Mouse (Mus musculus) heart, postnatal 0 days (tissue): ENCODE results near the gene Vnn1. TPM values are rescaled to one million over a fixed set of nuclear protein-coding genes. Genes with fewer than 3 reads are reported as not detected.

Source experiments
- ATAC-seq: fragments of 200-750 bp; cut with Nextera tagmentation; 2 replicates; pipeline ENCODE4 v1.8.0; 2017; ENCODE audit warnings: low read depth, moderate number of reproducible peaks, moderate library complexity; ENCODE audit not compliant: insufficient read depth
- DNase-seq: peaks from one replicate; pipeline ENCODE4 v3.0.0-alpha.2; 2016; ENCODE audit warnings: low spot score
- H3K27ac ChIP-seq: fragments of 300-500 bp; sonication (generic); 2 replicates; pipeline ENCODE4 v1.5.1; 2014; ENCODE audit warnings: low read depth, mild to moderate bottlenecking
- H3K27me3 ChIP-seq: fragments of 300-500 bp; sonication (generic); 2 replicates; pipeline ENCODE4 v1.6.1; 2014; ENCODE audit warnings: low read length, mixed read lengths; ENCODE audit not compliant: control insufficient read depth, insufficient read depth
- H3K36me3 ChIP-seq: fragments of 300-500 bp; sonication (generic); replicated peaks from 2 replicates; pipeline ENCODE4 v1.6.1; 2014; ENCODE audit warnings: low read length, mixed read lengths; ENCODE audit not compliant: control insufficient read depth, insufficient read depth
- H3K4me1 ChIP-seq: fragments of 300-500 bp; sonication (generic); 2 replicates; pipeline ENCODE4 v1.6.1; 2014; ENCODE audit warnings: antibody characterized with exemption; ENCODE audit not compliant: control insufficient read depth, insufficient read depth
- H3K4me2 ChIP-seq: fragments of 300-500 bp; sonication (generic); 2 replicates; pipeline ENCODE4 v1.6.1; 2014; ENCODE audit warnings: low read depth, mild to moderate bottlenecking, low read length, moderate library complexity
- H3K4me3 ChIP-seq: fragments of 300-500 bp; sonication (generic); 2 replicates; pipeline ENCODE4 v1.5.1; 2014; ENCODE audit warnings: low read depth, low read length
- H3K9ac ChIP-seq: fragments of 300-500 bp; sonication (generic); replicated peaks from 2 replicates; pipeline ENCODE4 v1.6.1; 2014; ENCODE audit warnings: low read depth, low read length, mixed read lengths
- H3K9me3 ChIP-seq: fragments of 300-500 bp; sonication (generic); replicated peaks from 2 replicates; pipeline ENCODE4 v1.6.1; 2016; ENCODE audit warnings: low read length; ENCODE audit not compliant: control insufficient read depth
- CTCF ChIP-seq: IDR thresholded peaks from 2 replicates; pipeline ENCODE4 v1.5.1; 2016; ENCODE audit warnings: antibody characterized with exemption, control low read depth, low read depth
- EP300 ChIP-seq: IDR thresholded peaks from 2 replicates; pipeline ENCODE4 v1.6.1; 2016; ENCODE audit warnings: antibody characterized with exemption, low read depth
- WGBS: fragments of 180-500 bp; shearing (Covaris S2); extraction: QIAGEN DNeasy Blood & Tissue Kit; methylation state at CpG from one replicate; pipeline ENCODE4 v1.1.7; 2014; 5-methylcytosine and 5-hydroxymethylcytosine counted together
- polyA plus RNA-seq: library from polyadenylated mRNA; unstranded; fragments of >200 nt; fragmentation: Nextera tagmentation; extraction: Ambion mirVana; gene quantifications from 2 replicates; pipeline ENCODE4 v1.2.1, GENCODE M21; 2015
- total RNA-seq: library from RNA; depleted of rRNA; stranded (reverse); fragments of >200 nt; gene quantifications from 2 replicates; pipeline ENCODE4 v1.2.3, GENCODE M21; 2014; ENCODE audit warnings: low replicate concordance; rRNA removed

Gene Vnn1
- total and polyA plus RNA-seq, 2 experiments from 2014 or later = 0.68 to 3.4 TPM

DNA sequence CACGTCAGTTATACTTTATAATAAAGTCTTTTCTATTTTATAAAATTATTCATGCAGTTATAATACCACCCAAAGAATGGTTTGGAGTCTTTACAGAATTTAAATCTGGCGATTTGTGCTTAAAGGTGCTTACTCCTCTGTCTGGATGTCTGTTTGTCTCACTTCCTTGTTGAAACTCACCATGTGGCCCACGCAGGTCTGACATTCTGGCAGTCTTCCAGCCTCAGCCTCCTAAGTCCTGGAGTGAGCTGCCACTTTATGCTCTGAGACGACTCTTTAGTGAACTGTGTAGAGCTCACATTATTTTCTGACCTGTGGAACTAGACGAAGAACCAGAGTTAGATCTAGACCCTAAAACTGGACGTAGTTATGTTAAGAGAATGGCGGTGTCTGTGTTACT lies 53.5 kb downstream of the Vnn1 start:
- no peak overlapping the region for H3K27ac ChIP-seq
- ATAC-seq = no peak
- H3K4me3 ChIP-seq = no peak overlapping the region
- WGBS = 36% methylated on average over 7 of the region's 7 CpGs
- no peaks in the 10 kb centered on the region for H3K9me3 ChIP-seq
- H3K4me1 ChIP-seq = no peaks in the 10 kb centered on the region
- no peaks in the 10 kb centered on the region for H3K36me3 ChIP-seq
- TF ChIP-seq CTCF (no peak), EP300 (no peak)
- DNase-seq = no peak
- H3K4me2 ChIP-seq = no peak overlapping the region
- no peaks in the 10 kb centered on the region for H3K27me3 ChIP-seq
- no peak overlapping the region for H3K9ac ChIP-seq

DNA sequence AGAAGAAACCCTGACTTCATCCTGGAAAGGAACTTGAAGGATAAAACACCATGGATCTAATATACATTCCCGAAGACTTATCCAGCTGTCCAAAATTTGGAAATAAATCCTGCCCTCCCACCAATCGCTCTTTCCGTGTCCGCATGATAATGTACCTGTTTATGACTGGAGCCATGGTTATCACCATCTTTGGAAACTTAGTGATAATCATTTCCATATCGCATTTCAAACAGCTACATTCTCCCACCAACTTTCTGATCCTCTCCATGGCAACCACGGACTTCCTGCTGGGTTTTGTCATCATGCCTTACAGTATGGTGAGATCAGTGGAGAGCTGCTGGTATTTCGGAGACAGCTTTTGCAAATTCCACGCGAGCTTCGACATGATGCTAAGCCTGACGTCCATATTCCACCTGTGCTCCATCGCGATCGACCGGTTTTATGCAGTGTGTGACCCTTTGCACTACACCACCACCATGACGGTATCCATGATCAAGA lies 55.1 kb downstream of the Vnn1 start, which contains the start of gene Taar3:
Taar3 (plus strand) TSS at position 51 of the 498 bp plus-strand sequence.
- Histone ChIP-seq H3K9ac (no peak within 1 kb of the TSS), H3K27ac (no peak within 1 kb of the TSS), H3K4me1 (no peaks in the 10 kb centered on the region), H3K27me3 (no peaks in the 10 kb centered on the region), H3K9me3 (no peaks in the 10 kb centered on the region), H3K36me3 (no peaks in the 10 kb centered on the region), H3K4me2 (no peak within 1 kb of the TSS), H3K4me3 (no peak within 1 kb of the TSS)
- DNase-seq (no peak), ATAC-seq (no peak)
- 87% methylated on average over 16 of the region's 16 CpGs for WGBS
- TF ChIP-seq EP300 (no peak), CTCF (no peak)

DNA sequence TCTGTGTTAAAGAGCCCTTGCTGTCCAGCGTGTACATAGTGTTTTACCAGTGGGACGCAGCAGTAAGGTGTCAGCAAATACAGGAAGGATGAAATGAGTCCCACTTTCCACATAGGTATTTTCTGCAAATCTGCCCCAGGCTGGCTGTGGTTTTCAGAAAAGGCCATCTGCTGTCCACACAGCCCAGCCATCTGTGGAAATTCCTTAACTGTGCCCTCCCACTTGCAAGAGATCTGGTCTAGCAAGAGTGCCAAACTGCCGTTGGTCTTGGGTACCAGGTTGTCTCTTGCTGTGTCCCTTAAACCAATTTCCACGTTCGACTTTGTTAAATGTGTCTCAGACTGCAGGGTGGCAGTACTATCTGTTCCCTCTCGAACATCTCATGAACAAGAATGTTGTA lies 57.2 kb downstream of the Vnn1 start:
- TF ChIP-seq EP300 = no peak
- no peak for TF ChIP-seq CTCF
- H3K9me3 ChIP-seq = no peaks in the 10 kb centered on the region
- no peaks in the 10 kb centered on the region for H3K4me1 ChIP-seq
- H3K27ac ChIP-seq = no peak overlapping the region
- H3K9ac ChIP-seq = no peak overlapping the region
- H3K4me3 ChIP-seq = no peak overlapping the region
- no peak for DNase-seq
- no peak overlapping the region for H3K4me2 ChIP-seq
- 71% methylated on average over 6 of the region's 6 CpGs for WGBS
- H3K36me3 ChIP-seq = no peaks in the 10 kb centered on the region
- ATAC-seq = no peak
- H3K27me3 ChIP-seq = no peaks in the 10 kb centered on the region

Other genes with a start within 250 kb of the Vnn1 start
- 2,923 and 3,021 TPM in 2 replicates for gene Rps12, start 107.4 kb upstream of the Vnn1 start, total RNA-seq
- 83.1 and 86.0 TPM in 2 replicates for gene Rps12, start 107.4 kb upstream of the Vnn1 start, polyA plus RNA-seq
- 7.2 and 10.1 TPM in 2 replicates for gene Slc18b1, start 97.7 kb upstream of the Vnn1 start, total RNA-seq
- gene Slc18b1, start 97.7 kb upstream of the Vnn1 start, polyA plus RNA-seq = 4.6 and 5.4 TPM in 2 replicates
- gene Vnn3, start 43.2 kb upstream of the Vnn1 start, total RNA-seq = 0.62 TPM in 1 of 2 replicates, not detected in the other
- 0.08 and 0.12 TPM in 2 replicates for gene Vnn3, start 43.2 kb upstream of the Vnn1 start, polyA plus RNA-seq
- not detected in 2 replicates for gene Taar1, start 25.7 kb downstream of the Vnn1 start, total RNA-seq
- gene Taar1, start 25.7 kb downstream of the Vnn1 start, polyA plus RNA-seq = not detected in 2 replicates
- gene Taar2, start 43.9 kb downstream of the Vnn1 start, total RNA-seq = not detected in 2 replicates
- not detected in 2 replicates for gene Taar2, start 43.9 kb downstream of the Vnn1 start, polyA plus RNA-seq
- not detected in 2 replicates for gene Taar3, start 54.9 kb downstream of the Vnn1 start, total RNA-seq
- not detected in 2 replicates for gene Taar3, start 54.9 kb downstream of the Vnn1 start, polyA plus RNA-seq
- gene Taar4, start 65.8 kb downstream of the Vnn1 start, total RNA-seq = not detected in 2 replicates
- not detected in 2 replicates for gene Taar4, start 65.8 kb downstream of the Vnn1 start, polyA plus RNA-seq
- not detected in 2 replicates for gene Taar5, start 76.0 kb downstream of the Vnn1 start, total RNA-seq
- not detected in 2 replicates for gene Taar5, start 76.0 kb downstream of the Vnn1 start, polyA plus RNA-seq
- gene Taar6, start 91.0 kb downstream of the Vnn1 start, total RNA-seq = not detected in 2 replicates
- gene Taar6, start 91.0 kb downstream of the Vnn1 start, polyA plus RNA-seq = not detected in 2 replicates
- not detected in 2 replicates for gene Taar7a, start 98.8 kb downstream of the Vnn1 start, total RNA-seq
- gene Taar7a, start 98.8 kb downstream of the Vnn1 start, polyA plus RNA-seq = not detected in 2 replicates
- not detected in 2 replicates for gene Taar7b, start 105.3 kb downstream of the Vnn1 start, total RNA-seq
- gene Taar7b, start 105.3 kb downstream of the Vnn1 start, polyA plus RNA-seq = not detected in 2 replicates
- not detected in 2 replicates for gene Taar7d, start 132.5 kb downstream of the Vnn1 start, total RNA-seq
- gene Taar7d, start 132.5 kb downstream of the Vnn1 start, polyA plus RNA-seq = not detected in 2 replicates
- not detected in 2 replicates for gene Taar7e, start 142.9 kb downstream of the Vnn1 start, total RNA-seq
- gene Taar7e, start 142.9 kb downstream of the Vnn1 start, polyA plus RNA-seq = not detected in 2 replicates
- gene Taar7f, start 154.8 kb downstream of the Vnn1 start, total RNA-seq = not detected in 2 replicates
- gene Taar7f, start 154.8 kb downstream of the Vnn1 start, polyA plus RNA-seq = not detected in 2 replicates
- not detected in 2 replicates for gene Taar8a, start 181.8 kb downstream of the Vnn1 start, total RNA-seq
- not detected in 2 replicates for gene Taar8a, start 181.8 kb downstream of the Vnn1 start, polyA plus RNA-seq
- not detected in 2 replicates for gene Taar8b, start 197.6 kb downstream of the Vnn1 start, total RNA-seq
- gene Taar8b, start 197.6 kb downstream of the Vnn1 start, polyA plus RNA-seq = not detected in 2 replicates
- gene Taar8c, start 207.2 kb downstream of the Vnn1 start, total RNA-seq = not detected in 2 replicates
- not detected in 2 replicates for gene Taar8c, start 207.2 kb downstream of the Vnn1 start, polyA plus RNA-seq
- gene Taar9, start 214.8 kb downstream of the Vnn1 start, total RNA-seq = not detected in 2 replicates
- gene Taar9, start 214.8 kb downstream of the Vnn1 start, polyA plus RNA-seq = not detected in 2 replicates